Mouse (Mus musculus) intestine, postnatal 0 days (tissue): ENCODE measurements around the gene Hsf4. TPM values are rescaled to one million over a fixed set of nuclear protein-coding genes. Genes with fewer than 3 reads are reported as not detected.

Experiments
- ATAC-seq: fragments of 200-750 bp; cut with Nextera tagmentation; 2 replicates; pipeline ENCODE4 v1.8.0; 2017; ENCODE audit warnings: mild to moderate bottlenecking, moderate TSS enrichment, moderate library complexity
- H3K27ac ChIP-seq: fragments of 300-500 bp; sonication (generic); 2 replicates; pipeline ENCODE4 v1.5.1; 2014; ENCODE audit warnings: mild to moderate bottlenecking, low read depth, low read length, moderate library complexity
- H3K27me3 ChIP-seq: fragments of 300-500 bp; sonication (generic); replicated peaks from 2 replicates; pipeline ENCODE4 v1.6.1; 2014; ENCODE audit warnings: low read length, mixed read lengths; ENCODE audit not compliant: control insufficient read depth, insufficient read depth
- H3K36me3 ChIP-seq: fragments of 300-500 bp; sonication (generic); 2 replicates; pipeline ENCODE4 v1.6.1; 2014; ENCODE audit warnings: mild to moderate bottlenecking, moderate library complexity; ENCODE audit not compliant: control insufficient read depth, insufficient read depth
- H3K4me1 ChIP-seq: fragments of 300-500 bp; sonication (generic); replicated peaks from 2 replicates; pipeline ENCODE4 v1.6.1; 2014; ENCODE audit warnings: antibody characterized with exemption, low read length, mixed read lengths; ENCODE audit not compliant: control insufficient read depth, insufficient read depth
- H3K4me2 ChIP-seq: fragments of 300-500 bp; sonication (generic); replicated peaks from 2 replicates; pipeline ENCODE4 v1.6.1; 2014; ENCODE audit warnings: low read depth, mild to moderate bottlenecking, moderate library complexity
- H3K4me3 ChIP-seq: fragments of 300-500 bp; sonication (generic); 2 replicates; pipeline ENCODE4 v1.5.1; 2014; ENCODE audit warnings: low read depth, low read length
- H3K9ac ChIP-seq: fragments of 300-500 bp; sonication (generic); 2 replicates; pipeline ENCODE4 v1.6.1; 2014; ENCODE audit warnings: mild to moderate bottlenecking, low read depth, low read length
- H3K9me3 ChIP-seq: fragments of 300-500 bp; sonication (generic); 2 replicates; pipeline ENCODE4 v1.6.1; 2016; ENCODE audit warnings: mixed run types; ENCODE audit not compliant: control insufficient read depth
- CTCF ChIP-seq: sonication (generic); IDR thresholded peaks from 2 replicates; pipeline ENCODE4 v1.5.1; 2016; ENCODE audit warnings: low read depth, mild to moderate bottlenecking, control low read depth, antibody characterized with exemption, moderate library complexity
- WGBS: fragments of 180-500 bp; shearing (Covaris S2); extraction: QIAGEN DNeasy Blood & Tissue Kit; methylation state at CpG from one replicate; pipeline ENCODE4 v1.1.7; 2014; 5-methylcytosine and 5-hydroxymethylcytosine counted together
- polyA plus RNA-seq: library from polyadenylated mRNA; unstranded; fragments of >200 nt; fragmentation: Nextera tagmentation; extraction: Ambion mirVana; gene quantifications from 2 replicates; pipeline ENCODE4 v1.2.1, GENCODE M21; 2015

Hsf4 gene
- 0.27 and 0.48 TPM in 2 replicates for polyA plus RNA-seq

GRCm38 (mm10) chr8:105269461-105269947 lies at the start of gene Hsf4:
Hsf4 (plus strand) TSS chr8:105269801.
- Histone ChIP-seq H3K27me3 (peaks cover 61% of the 10 kb centered on the region), H3K4me3 (peak within 1 kb of the TSS; percentile 43), H3K4me2 (peak within 1 kb of the TSS; percentile 78), H3K36me3 (peaks cover 10% of the 10 kb centered on the region; the same call in 1 of the 2 replicates), H3K27ac (no peak within 1 kb of the TSS), H3K9me3 (no peaks in the 10 kb centered on the region), H3K9ac (0 out of 2 replicates have a peak within 1 kb of the TSS, but pooled peaks have one; percentile 22), H3K4me1 (peaks cover 22% of the 10 kb centered on the region; the same call in 1 of the 2 replicates)
- ATAC-seq = peak; percentile 65
- TF ChIP-seq CTCF = no peak
- WGBS = 2% methylated on average over 42 of the region's 42 CpGs

- 76% methylated on average over 7 of the region's 7 CpGs for WGBS
- H3K4me3 ChIP-seq = no peak overlapping the region
- no peaks in the 10 kb centered on the region for H3K9me3 ChIP-seq
- no peaks in the 10 kb centered on the region for H3K27me3 ChIP-seq
- no peak for ATAC-seq
- TF ChIP-seq CTCF = no peak
- peak overlapping the region; percentile 78 for H3K4me2 ChIP-seq
- H3K9ac ChIP-seq = no peak overlapping the region
- no peaks in the 10 kb centered on the region for H3K36me3 ChIP-seq
- peaks cover 12% of the 10 kb centered on the region; the same call in 1 of the 2 replicates for H3K4me1 ChIP-seq
- no peak overlapping the region for H3K27ac ChIP-seq
These were observed 45.8 kb upstream of the Hsf4 start for GRCm38 (mm10) chr8:105223850-105224249.

- Histone ChIP-seq H3K4me2 (peak within 1 kb of the TSS; percentile 78), H3K9ac (peak within 1 kb of the TSS; percentile 88), H3K9me3 (no peaks in the 10 kb centered on the region), H3K27ac (peak within 1 kb of the TSS; percentile 88), H3K4me3 (peak within 1 kb of the TSS; percentile 92), H3K4me1 (peaks cover 12% of the 10 kb centered on the region; the same call in 1 of the 2 replicates), H3K36me3 (no peaks in the 10 kb centered on the region), H3K27me3 (no peaks in the 10 kb centered on the region)
- WGBS = 2% methylated on average over 34 of the region's 34 CpGs
- TF ChIP-seq CTCF = no peak
- ATAC-seq = peak; percentile 94
These were observed 45.0 kb upstream of the Hsf4 start, which contains the start of gene D230025D16Rik for GRCm38 (mm10) chr8:105224413-105225271. D230025D16Rik (plus strand) TSS chr8:105225145.

DNA sequence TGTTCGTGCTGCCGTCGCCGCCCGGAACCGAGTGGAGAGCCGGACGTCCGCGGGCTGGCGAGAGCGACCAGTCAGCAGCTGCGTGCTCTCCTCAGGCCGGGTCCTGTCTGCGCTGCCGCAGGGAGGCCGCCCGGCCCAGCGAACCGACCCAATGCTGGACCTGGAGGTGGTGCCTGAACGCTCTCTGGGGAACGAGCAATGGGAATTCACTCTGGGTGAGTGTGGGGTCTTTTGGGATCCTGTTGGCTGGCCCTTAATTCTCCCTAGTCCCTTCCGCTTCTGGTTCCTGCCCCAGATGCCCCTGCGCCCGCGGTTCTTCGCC lies 44.4 kb upstream of the Hsf4 start:
- under 1% methylated on average over 27 of the region's 27 CpGs for WGBS

DNA sequence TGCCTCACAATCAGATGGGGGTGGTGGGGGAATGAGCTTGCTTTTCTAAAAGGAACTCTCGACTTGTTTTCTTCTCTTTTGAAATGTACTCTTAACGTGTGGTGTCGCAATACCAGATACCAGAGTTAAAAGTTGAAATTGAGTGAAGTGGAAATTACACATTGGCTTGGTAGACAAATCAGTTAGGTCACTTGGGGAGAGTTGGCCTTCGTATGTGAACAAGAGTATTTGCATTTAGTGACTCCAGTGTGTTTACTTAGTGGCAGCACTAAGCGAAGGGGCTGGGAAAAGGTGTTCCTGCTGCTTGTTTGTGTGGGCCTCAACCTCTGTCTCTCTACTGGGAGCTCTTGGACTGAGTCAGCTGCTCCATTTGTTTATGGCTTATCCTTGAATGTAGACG lies 43.7 kb upstream of the Hsf4 start:
- H3K27me3 ChIP-seq = no peaks in the 10 kb centered on the region
- peak overlapping the region; percentile 92 for H3K4me3 ChIP-seq
- H3K36me3 ChIP-seq = no peaks in the 10 kb centered on the region
- H3K4me1 ChIP-seq = peaks cover 12% of the 10 kb centered on the region; the same call in 1 of the 2 replicates
- WGBS = 4% methylated on average over 6 of the region's 6 CpGs
- 0 out of 2 replicates have a peak overlapping the region, but pooled peaks have one; percentile 88 for H3K27ac ChIP-seq
- peak overlapping the region; percentile 78 for H3K4me2 ChIP-seq
- no peak for TF ChIP-seq CTCF
- no peaks in the 10 kb centered on the region for H3K9me3 ChIP-seq
- peak; percentile 11; the same call in 1 of the 2 replicates for ATAC-seq
- H3K9ac ChIP-seq = peak overlapping the region; percentile 88

More for the DNA sequence above, 44.4 kb upstream of the Hsf4 start:
- ATAC-seq = no peak
- H3K4me1 ChIP-seq = peaks cover 12% of the 10 kb centered on the region; the same call in 1 of the 2 replicates
- TF ChIP-seq CTCF = no peak
- peak overlapping the region; percentile 88 for H3K27ac ChIP-seq
- H3K27me3 ChIP-seq = no peaks in the 10 kb centered on the region
- H3K4me2 ChIP-seq = peak overlapping the region; percentile 78
- H3K4me3 ChIP-seq = peak overlapping the region; percentile 92
- no peaks in the 10 kb centered on the region for H3K9me3 ChIP-seq
- H3K36me3 ChIP-seq = no peaks in the 10 kb centered on the region
- peak overlapping the region; percentile 88 for H3K9ac ChIP-seq
